Mouse (Mus musculus) MEL (cell line): Measurements from ENCODE around the gene Rnaseh2b. TPM values are rescaled to one million over a fixed set of nuclear protein-coding genes. Genes with fewer than 3 reads are reported as not detected.

Source experiments
- DNase-seq: peaks from one replicate; pipeline ENCODE4 v3.0.0; 2011; ENCODE audit warnings: low read depth, low spot score
- H3K27ac ChIP-seq: 2 replicates; pipeline ENCODE4 v1.5.1; 2012; ENCODE audit warnings: low read depth, mild to moderate bottlenecking, control low read depth, low read length, moderate library complexity; ENCODE audit not compliant: control insufficient read depth
- H3K27me3 ChIP-seq, 2 experiments: fragments of 150-350 bp in 1 of 2; sonication (generic) in 1 of 2; 2 replicates each; pipeline ENCODE4 v1.6.1; 2012; ENCODE audit warnings: low read length in 2 of 2, mild to moderate bottlenecking in 2 of 2, improper control_type of control experiment in 1 of 2, moderate library complexity in 1 of 2; ENCODE audit not compliant: insufficient read depth in 2 of 2, control insufficient read depth in 1 of 2
- H3K36me3 ChIP-seq, 2 experiments: 2 replicates each; pipeline ENCODE4 v1.6.1; 2012 to 2014; ENCODE audit warnings: low read length in 2 of 2, improper control_type of control experiment in 1 of 2, inconsistent platforms in 1 of 2, mild to moderate bottlenecking in 1 of 2; ENCODE audit not compliant: insufficient read depth in 2 of 2, control insufficient read depth in 1 of 2
- H3K4me1 ChIP-seq, 2 experiments: fragments of 150-350 bp in 1 of 2; sonication (generic) in 1 of 2; 2 replicates each; pipeline ENCODE4 v1.6.1; 2012; ENCODE audit warnings: low read length in 2 of 2, improper control_type of control experiment in 1 of 2, mild to moderate bottlenecking in 1 of 2; ENCODE audit not compliant: insufficient read depth in 2 of 2, control insufficient read depth in 1 of 2
- H3K4me3 ChIP-seq, 2 experiments: fragments of 150-350 bp in 1 of 2; sonication (generic) in 1 of 2; 2 replicates each; pipeline ENCODE4 v1.5.1; 2012; ENCODE audit warnings: low read depth in 2 of 2, low read length in 2 of 2, mild to moderate bottlenecking in 2 of 2, moderate library complexity in 2 of 2, control low read depth in 1 of 2, improper control_type of control experiment in 1 of 2; ENCODE audit not compliant: control insufficient read depth in 1 of 2, insufficient read depth in 1 of 2
- H3K79me2 ChIP-seq: 2 replicates; pipeline ENCODE4 v1.6.1; 2012; ENCODE audit warnings: mild to moderate bottlenecking, low read length, moderate library complexity; ENCODE audit not compliant: control insufficient read depth, poor library complexity, insufficient read depth
- H3K9ac ChIP-seq: 2 replicates; pipeline ENCODE4 v1.6.1; 2012; ENCODE audit warnings: low read depth, mild to moderate bottlenecking, control low read depth, low read length, moderate library complexity; ENCODE audit not compliant: control insufficient read depth, poor library complexity, severe bottlenecking
- H3K9me3 ChIP-seq: fragments of 150-350 bp; sonication (generic); replicated peaks from 2 replicates; pipeline ENCODE4 v1.6.1; 2012; ENCODE audit warnings: mild to moderate bottlenecking, low read length, improper control_type of control experiment, moderate library complexity; ENCODE audit not compliant: insufficient read depth
- BHLHE40 ChIP-seq: IDR thresholded peaks from 2 replicates; pipeline ENCODE4 v1.6.1; 2012; ENCODE audit warnings: low read depth, mild to moderate bottlenecking, inconsistent platforms, low read length, improper control_type of control experiment, borderline replicate concordance
- HCFC1 ChIP-seq: IDR thresholded peaks from 2 replicates; pipeline ENCODE4 v1.6.1; 2012; ENCODE audit warnings: low read depth, mild to moderate bottlenecking, inconsistent platforms, low read length, improper control_type of control experiment, moderate library complexity
- MXI1 ChIP-seq: IDR thresholded peaks from 2 replicates; pipeline ENCODE4 v1.6.1; 2011; ENCODE audit warnings: mild to moderate bottlenecking, low read depth, low read length, improper control_type of control experiment
- MYB ChIP-seq: IDR thresholded peaks from 2 replicates; pipeline ENCODE4 v1.6.1; 2011; ENCODE audit warnings: mild to moderate bottlenecking, low read depth, low read length, improper control_type of control experiment
- NELFE ChIP-seq: IDR thresholded peaks from 2 replicates; pipeline ENCODE4 v1.6.1; 2011; ENCODE audit warnings: low read depth, low read length, improper control_type of control experiment
- POLR2AphosphoS5 ChIP-seq: IDR thresholded peaks from 2 replicates; pipeline ENCODE4 v1.6.1; 2012; ENCODE audit warnings: low read depth, borderline replicate concordance, mild to moderate bottlenecking, inconsistent platforms, low read length, moderate library complexity, mixed read lengths
- RCOR1 ChIP-seq: IDR thresholded peaks from 2 replicates; pipeline ENCODE4 v1.6.1; 2012; ENCODE audit warnings: low read depth, mild to moderate bottlenecking, inconsistent platforms, low read length, improper control_type of control experiment
- SIN3A ChIP-seq: IDR thresholded peaks from 2 replicates; pipeline ENCODE4 v1.6.1; 2012; ENCODE audit warnings: low read length, improper control_type of control experiment, inconsistent platforms
- SMC3 ChIP-seq: IDR thresholded peaks from 2 replicates; pipeline ENCODE4 v1.6.1; 2011; ENCODE audit warnings: low read depth, low read length, improper control_type of control experiment
- ZKSCAN1 ChIP-seq: IDR thresholded peaks from 2 replicates; pipeline ENCODE4 v1.6.1; 2012; ENCODE audit warnings: low read depth, mild to moderate bottlenecking, inconsistent platforms, low read length, improper control_type of control experiment, moderate library complexity
- ZNF384 ChIP-seq: IDR thresholded peaks from 2 replicates; pipeline ENCODE4 v1.6.1; 2012; ENCODE audit warnings: low read depth, mild to moderate bottlenecking, inconsistent platforms, low read length, improper control_type of control experiment
- polyA plus RNA-seq, 2 experiments: library from polyadenylated mRNA; stranded (reverse) in 1 of 2; unstranded in 1 of 2; fragments of >175 nt in 1 of 2; fragments of >200 nt in 1 of 2; gene quantifications; 2 replicates each; pipeline versions ENCODE4 v1.2.1 to v1.2.4; 2012; ENCODE audit warnings: low replicate concordance in 2 of 2, low read depth in 1 of 2; ENCODE audit not compliant: insufficient read length in 2 of 2, insufficient read depth in 1 of 2, missing spikeins in 1 of 2
- total RNA-seq: library from RNA; depleted of rRNA; stranded (reverse); fragments of 300-350 nt; gene quantifications from 2 replicates; pipeline ENCODE4 v1.2.3, GENCODE M21; 2012

Gene Rnaseh2b
- total and polyA plus RNA-seq, 3 experiments: 50.2 to 412 (median 88.2) TPM

DNA sequence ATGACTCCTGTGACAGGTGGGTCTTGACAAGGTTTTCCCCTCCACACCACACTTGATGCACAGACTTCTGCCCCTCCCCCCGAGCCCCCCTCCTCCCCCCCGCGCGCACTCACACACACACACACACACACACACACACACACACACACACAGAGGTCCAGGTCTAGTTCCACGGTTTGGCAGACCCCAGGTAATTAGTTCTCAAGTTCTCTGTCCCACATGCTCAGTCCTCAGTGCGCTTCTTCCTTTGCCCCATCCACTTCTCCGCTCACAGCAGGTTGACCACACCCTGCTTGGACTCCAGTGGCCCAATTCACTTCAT, 262 bp upstream of the Rnaseh2b start:
- Histone ChIP-seq H3K4me1 (no peaks in the 10 kb centered on the region), H3K79me2 (no peaks in the 10 kb centered on the region), H3K9me3 (no peaks in the 10 kb centered on the region), H3K4me3 (no peak overlapping the region), H3K36me3 (no peaks in the 10 kb centered on the region), H3K27me3 (no peaks in the 10 kb centered on the region; a peak in 1 of 4 replicates), H3K9ac (no peak overlapping the region), H3K27ac (no peak overlapping the region)
- TF ChIP-seq SIN3A (no peak), NELFE (no peak), MXI1 (no peak), MYB (no peak)
- DNase-seq: no peak

DNA sequence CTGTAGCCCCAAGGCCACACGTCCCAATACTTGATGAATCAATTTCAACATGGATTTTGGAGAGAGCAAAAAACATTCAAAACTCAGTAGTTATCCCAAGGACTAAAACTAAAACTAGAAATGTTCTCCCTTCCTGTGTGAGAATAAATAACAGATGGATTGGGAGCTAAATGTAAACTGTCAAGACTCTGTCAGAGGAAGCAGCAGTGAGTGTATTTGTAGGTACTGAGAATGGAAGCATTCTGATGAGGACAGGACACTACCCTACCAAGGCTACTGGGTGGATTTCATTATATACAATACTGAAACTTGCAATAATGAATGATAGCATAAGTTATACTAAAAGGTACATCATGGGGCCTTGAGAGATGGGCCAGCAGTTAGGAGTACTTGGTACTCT, 6.4 kb downstream of the Rnaseh2b start:
- TF ChIP-seq RCOR1 (no peak), BHLHE40 (no peak), SIN3A (no peak), ZNF384 (no peak), POLR2AphosphoS5 (no peak), HCFC1 (no peak)
- H3K4me1 ChIP-seq: no peaks in the 10 kb centered on the region

DNA sequence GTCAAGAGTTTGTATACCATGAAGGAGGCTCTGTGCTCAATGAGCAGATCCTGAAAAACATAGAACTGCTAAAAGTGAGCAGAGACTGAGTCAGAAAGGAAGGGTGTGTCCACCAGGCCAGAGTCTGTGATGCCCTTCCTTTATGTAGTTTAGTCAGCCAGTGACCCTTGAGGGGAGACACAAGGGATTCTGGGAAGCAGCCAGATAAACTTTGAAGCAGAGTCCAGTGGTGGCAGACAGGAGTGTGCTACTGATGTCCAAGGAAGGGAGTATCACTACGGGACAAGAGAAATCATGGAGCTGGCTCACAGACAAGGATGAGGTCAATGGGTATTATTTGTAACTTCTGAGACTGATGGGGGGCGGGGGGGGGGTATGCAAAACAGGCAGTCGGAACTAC, 7.6 kb downstream of the Rnaseh2b start:
- H3K9me3 ChIP-seq: no peaks in the 10 kb centered on the region
- TF ChIP-seq ZNF384 (no peak), ZKSCAN1 (no peak), SMC3 (no peak)
- TF ChIP-seq, all 39 proteins: peak for 0
- H3K27me3 ChIP-seq: peaks cover 0 to 1% of the 10 kb centered on the region in 2 experiments; a peak in 3 of 4 replicates
- no peak overlapping the region for H3K27ac ChIP-seq
- no peak overlapping the region for H3K9ac ChIP-seq
- DNase-seq: no peak
- no peak overlapping the region for H3K4me3 ChIP-seq
- no peaks in the 10 kb centered on the region for H3K79me2 ChIP-seq
- H3K36me3 ChIP-seq: no peaks in the 10 kb centered on the region
- H3K4me1 ChIP-seq: no peaks in the 10 kb centered on the region

More for the DNA sequence above, 6.4 kb downstream of the Rnaseh2b start:
- Histone ChIP-seq H3K4me3 (no peak overlapping the region), H3K9me3 (no peaks in the 10 kb centered on the region), H3K27me3 (peaks cover 0 to 1% of the 10 kb centered on the region in 2 experiments; a peak in 3 of 4 replicates), H3K27ac (no peak overlapping the region), H3K9ac (no peak overlapping the region), H3K79me2 (no peaks in the 10 kb centered on the region), H3K36me3 (no peaks in the 10 kb centered on the region)
- no peak for DNase-seq
